Mouse (Mus musculus) hindbrain, embryonic 13.5 days (tissue): ENCODE results near the gene Btaf1. TPM values are rescaled to one million over a fixed set of nuclear protein-coding genes. Genes with fewer than 3 reads are reported as not detected.

Source experiments
- ATAC-seq: fragments of 200-750 bp; cut with Nextera tagmentation; 2 replicates; pipeline ENCODE4 v1.8.0; 2017; ENCODE audit warnings: moderate TSS enrichment; ENCODE audit not compliant: low FRiP score
- H3K27ac ChIP-seq: fragments of 300-500 bp; sonication (generic); 2 replicates; pipeline ENCODE4 v1.5.1; 2015; ENCODE audit warnings: inconsistent platforms, mild to moderate bottlenecking, moderate library complexity
- H3K27me3 ChIP-seq: fragments of 300-500 bp; sonication (generic); 2 replicates; pipeline ENCODE4 v1.6.1; 2015; ENCODE audit warnings: mild to moderate bottlenecking, inconsistent platforms
- H3K36me3 ChIP-seq: fragments of 300-500 bp; sonication (generic); 2 replicates; pipeline ENCODE4 v1.6.1; 2015; ENCODE audit warnings: mild to moderate bottlenecking, inconsistent platforms
- H3K4me1 ChIP-seq: fragments of 300-500 bp; sonication (generic); replicated peaks from 2 replicates; pipeline ENCODE4 v1.6.1; 2015; ENCODE audit warnings: inconsistent platforms
- H3K4me2 ChIP-seq: fragments of 300-500 bp; sonication (generic); 2 replicates; pipeline ENCODE4 v1.6.1; 2015; ENCODE audit warnings: inconsistent platforms, mild to moderate bottlenecking, moderate library complexity
- H3K4me3 ChIP-seq: fragments of 300-500 bp; sonication (generic); 2 replicates; pipeline ENCODE4 v1.5.1; 2015; ENCODE audit warnings: mild to moderate bottlenecking, inconsistent platforms
- H3K9ac ChIP-seq: fragments of 300-500 bp; sonication (generic); 2 replicates; pipeline ENCODE4 v1.6.1; 2015; ENCODE audit warnings: mild to moderate bottlenecking, inconsistent platforms
- H3K9me3 ChIP-seq: fragments of 300-500 bp; sonication (generic); 2 replicates; pipeline ENCODE4 v1.6.1; 2016; ENCODE audit warnings: inconsistent platforms
- WGBS: fragments of 180-500 bp; shearing (Covaris S2); methylation state at CpG from one replicate; pipeline ENCODE4 v1.1.7; 2015; 5-methylcytosine and 5-hydroxymethylcytosine counted together
- polyA plus RNA-seq: library from polyadenylated mRNA; unstranded; fragments of >200 nt; fragmentation: Nextera tagmentation; extraction: Ambion mirVana; gene quantifications from 2 replicates; pipeline ENCODE4 v1.2.1, GENCODE M21; 2015

Btaf1 gene
- polyA plus RNA-seq, 1 experiment from 2014 or later, result 9.8 TPM

GRCm38 (mm10) chr19:37013461-37013860 lies 87.6 kb downstream of the Btaf1 start:
- ATAC-seq, result no peak
- H3K9ac ChIP-seq, result no peak overlapping the region
- H3K4me3 ChIP-seq, result no peak overlapping the region
- H3K27ac ChIP-seq, result no peak overlapping the region
- H3K4me2 ChIP-seq, result no peak overlapping the region
- no peaks in the 10 kb centered on the region for H3K27me3 ChIP-seq
- 94% methylated on average over 6 of the region's 6 CpGs for WGBS
- peaks cover 3% of the 10 kb centered on the region; the same call in 1 of the 2 replicates for H3K4me1 ChIP-seq
- peaks cover 62% of the 10 kb centered on the region for H3K36me3 ChIP-seq
- peaks cover 8% of the 10 kb centered on the region; the same call in 1 of the 2 replicates for H3K9me3 ChIP-seq

DNA sequence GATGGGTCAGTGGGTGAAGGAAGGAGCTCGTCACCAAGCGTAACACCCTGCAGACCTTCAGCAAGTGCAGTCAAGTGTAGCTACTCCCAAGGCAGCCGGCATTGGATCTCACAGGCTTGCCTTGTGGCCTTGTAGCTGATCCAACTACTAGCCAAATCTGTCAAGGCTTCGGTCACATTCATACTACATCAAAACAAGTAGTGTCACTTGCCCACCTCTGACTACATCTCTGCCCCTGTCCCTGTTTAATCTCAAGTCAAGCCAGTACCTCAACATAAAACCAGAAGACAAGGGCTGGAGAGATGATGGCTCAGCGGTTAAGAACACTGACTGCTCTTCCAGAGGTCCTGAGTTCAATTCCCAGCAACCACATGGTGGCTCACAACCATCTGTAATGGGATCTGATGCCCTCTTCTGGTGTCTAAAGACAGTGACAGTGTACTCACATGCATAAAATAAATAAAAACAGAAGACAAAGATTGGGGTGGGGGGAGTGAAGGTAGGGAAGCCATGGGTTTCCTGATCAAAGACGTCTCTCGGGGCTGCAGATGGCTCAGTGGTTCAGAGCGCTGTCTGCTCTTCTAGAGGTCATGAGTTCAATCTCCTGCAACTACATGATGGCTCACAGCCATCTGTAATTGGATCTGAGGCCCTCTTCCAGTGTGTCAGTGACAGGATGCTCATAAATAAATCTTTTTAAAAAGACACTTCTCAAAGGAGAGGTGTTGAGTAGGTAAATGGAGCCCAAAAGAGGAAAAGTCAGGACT lies 88.5 kb downstream of the Btaf1 start:
- Histone ChIP-seq H3K27ac (no peak overlapping the region), H3K4me1 (peaks cover 7% of the 10 kb centered on the region; the same call in 1 of the 2 replicates), H3K9me3 (peaks cover 8% of the 10 kb centered on the region; the same call in 1 of the 2 replicates), H3K36me3 (peaks cover 53% of the 10 kb centered on the region), H3K4me3 (no peak overlapping the region), H3K9ac (no peak overlapping the region), H3K4me2 (no peak overlapping the region), H3K27me3 (no peaks in the 10 kb centered on the region)
- ATAC-seq, result no peak
- 91% methylated on average over 8 of the region's 8 CpGs for WGBS

GRCm38 (mm10) chr19:37016890-37017289 lies 91.0 kb downstream of the Btaf1 start:
- Histone ChIP-seq H3K4me2 (no peak overlapping the region), H3K9me3 (peaks cover 8% of the 10 kb centered on the region; the same call in 1 of the 2 replicates), H3K4me3 (no peak overlapping the region), H3K4me1 (peaks cover 12% of the 10 kb centered on the region; the same call in 1 of the 2 replicates), H3K27ac (no peak overlapping the region), H3K27me3 (no peaks in the 10 kb centered on the region), H3K9ac (no peak overlapping the region), H3K36me3 (peaks cover 30% of the 10 kb centered on the region)
- WGBS, result 96% methylated on average over 6 of the region's 6 CpGs
- no peak for ATAC-seq

GRCm38 (mm10) chr19:37018411-37018810 lies 92.5 kb downstream of the Btaf1 start:
- H3K4me2 ChIP-seq, result peak overlapping the region; percentile 55
- peaks cover 8% of the 10 kb centered on the region; the same call in 1 of the 2 replicates for H3K9me3 ChIP-seq
- H3K4me3 ChIP-seq, result peak overlapping the region; percentile 35
- no peaks in the 10 kb centered on the region for H3K27me3 ChIP-seq
- H3K36me3 ChIP-seq, result peaks cover 15% of the 10 kb centered on the region
- 5% methylated on average over 25 of the region's 26 CpGs for WGBS
- no peak overlapping the region for H3K27ac ChIP-seq
- peak overlapping the region; percentile 51 for H3K9ac ChIP-seq
- peak; percentile 92 for ATAC-seq
- H3K4me1 ChIP-seq, result peaks cover 12% of the 10 kb centered on the region; the same call in 1 of the 2 replicates

DNA sequence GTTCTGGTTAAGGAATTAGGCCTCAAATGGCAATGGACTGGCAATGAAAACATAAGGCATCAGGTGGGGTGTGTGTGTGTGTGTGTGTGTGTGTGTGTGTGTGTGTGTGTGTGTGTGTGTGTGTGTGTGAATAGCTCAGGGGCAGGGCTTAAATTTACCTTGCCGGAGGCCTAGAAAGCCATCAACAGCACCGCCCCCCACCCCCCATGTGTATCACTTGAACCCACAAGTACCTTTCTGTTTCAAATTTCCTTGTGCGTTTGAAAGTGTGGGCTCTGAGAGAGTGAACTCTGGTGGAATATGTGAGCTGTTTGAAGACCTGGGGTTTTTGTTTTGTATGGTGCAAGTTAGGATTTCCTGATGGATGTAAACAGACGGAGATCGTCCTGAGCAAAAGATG lies 93.1 kb downstream of the Btaf1 start:
- peak overlapping the region; percentile 55 for H3K4me2 ChIP-seq
- 65% methylated on average over 5 of the region's 5 CpGs for WGBS
- H3K27ac ChIP-seq, result no peak overlapping the region
- H3K9me3 ChIP-seq, result peaks cover 8% of the 10 kb centered on the region; the same call in 1 of the 2 replicates
- H3K4me3 ChIP-seq, result peak overlapping the region; percentile 35
- peaks cover 12% of the 10 kb centered on the region; the same call in 1 of the 2 replicates for H3K4me1 ChIP-seq
- no peaks in the 10 kb centered on the region for H3K27me3 ChIP-seq
- H3K9ac ChIP-seq, result peak overlapping the region; percentile 51; the same call in 1 of the 2 replicates
- peaks cover 10% of the 10 kb centered on the region for H3K36me3 ChIP-seq
- peak; percentile 12; the same call in 1 of the 2 replicates for ATAC-seq

DNA sequence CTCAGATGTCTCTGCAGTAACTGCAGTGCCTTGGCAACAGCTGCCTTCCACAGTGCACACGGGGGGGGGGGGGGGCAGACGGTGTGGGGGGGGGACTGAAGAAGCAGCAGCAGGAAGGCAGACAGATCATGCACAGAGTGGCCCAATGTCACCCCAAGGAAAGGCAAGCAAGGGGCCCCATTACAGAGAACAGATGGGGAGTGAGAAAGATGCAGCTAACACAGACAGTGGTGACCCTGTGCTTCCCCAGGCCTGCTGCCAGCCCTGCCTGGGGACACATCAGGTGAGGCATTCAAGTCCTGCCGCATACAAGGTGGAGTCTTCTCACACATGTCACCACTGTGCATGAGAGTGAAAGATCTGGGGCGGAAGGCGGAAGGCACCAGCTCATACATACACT lies 94.7 kb downstream of the Btaf1 start:
- H3K27ac ChIP-seq, result no peak overlapping the region

GRCm38 (mm10) chr19:37020951-37021350 lies 95.1 kb downstream of the Btaf1 start:
- Histone ChIP-seq H3K4me3 (no peak overlapping the region), H3K27me3 (no peaks in the 10 kb centered on the region), H3K27ac (no peak overlapping the region), H3K4me1 (peaks cover 12% of the 10 kb centered on the region; the same call in 1 of the 2 replicates), H3K4me2 (no peak overlapping the region), H3K9me3 (peaks cover 8% of the 10 kb centered on the region; the same call in 1 of the 2 replicates), H3K9ac (no peak overlapping the region), H3K36me3 (peaks cover 5% of the 10 kb centered on the region)
- no peak for ATAC-seq
- 77% methylated on average over 11 of the region's 11 CpGs for WGBS

More for the DNA sequence above, 94.7 kb downstream of the Btaf1 start:
- Histone ChIP-seq H3K9me3 (peaks cover 8% of the 10 kb centered on the region; the same call in 1 of the 2 replicates), H3K9ac (no peak overlapping the region), H3K27me3 (no peaks in the 10 kb centered on the region), H3K36me3 (peaks cover 5% of the 10 kb centered on the region), H3K4me2 (no peak overlapping the region), H3K4me1 (peaks cover 12% of the 10 kb centered on the region; the same call in 1 of the 2 replicates), H3K4me3 (no peak overlapping the region)
- ATAC-seq, result peak; percentile 31; the same call in 1 of the 2 replicates
- 62% methylated on average over 5 of the region's 5 CpGs for WGBS

DNA sequence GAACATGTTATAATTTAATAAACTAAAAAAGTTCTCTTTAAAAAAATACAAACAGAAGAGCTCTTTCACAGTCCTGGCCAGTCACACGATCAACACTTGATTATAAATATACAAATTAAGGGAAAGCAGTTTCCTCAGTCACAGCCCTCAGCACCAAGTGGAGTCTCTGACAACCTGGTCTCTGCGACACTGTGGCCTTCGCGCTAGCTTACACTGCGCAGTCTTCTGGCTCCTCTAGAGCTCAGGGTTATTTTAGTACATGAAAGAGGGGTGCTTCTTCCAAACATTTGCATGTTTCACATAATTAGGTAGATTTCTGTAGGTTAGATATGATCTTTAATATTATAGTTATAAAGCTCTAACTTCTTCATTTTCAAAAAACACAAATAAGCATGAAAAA lies 96.3 kb downstream of the Btaf1 start:
- Histone ChIP-seq H3K4me2 (no peak overlapping the region), H3K9ac (no peak overlapping the region), H3K36me3 (peaks cover 9% of the 10 kb centered on the region), H3K27ac (no peak overlapping the region), H3K9me3 (no peaks in the 10 kb centered on the region), H3K4me3 (no peak overlapping the region), H3K27me3 (no peaks in the 10 kb centered on the region), H3K4me1 (peaks cover 12% of the 10 kb centered on the region; the same call in 1 of the 2 replicates)
- ATAC-seq, result no peak
- 87% methylated on average over 5 of the region's 5 CpGs for WGBS

DNA sequence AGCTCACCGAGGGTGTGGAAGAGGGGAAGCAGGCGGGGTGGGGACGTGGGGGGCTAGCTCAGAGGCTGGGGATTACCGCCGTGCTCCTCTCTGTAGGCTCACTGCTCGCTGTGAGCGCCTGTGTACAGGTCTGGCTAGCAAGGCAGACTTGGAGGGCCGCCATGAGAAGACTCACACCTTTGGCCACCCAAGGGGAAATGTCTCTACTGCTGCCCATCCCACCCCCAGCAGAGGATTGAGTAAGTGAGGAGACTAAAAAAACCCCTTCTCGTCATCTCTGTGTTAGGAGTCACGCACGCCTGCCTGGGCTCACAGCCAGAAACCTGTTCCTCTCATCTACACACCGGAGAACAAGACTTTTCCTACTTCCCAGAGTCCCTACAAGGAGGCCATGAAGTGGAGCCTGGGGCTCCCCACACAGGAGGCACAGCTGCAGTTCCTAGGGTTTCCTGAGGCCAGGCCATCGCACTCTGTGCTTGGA lies 100.0 kb downstream of the Btaf1 start:
- Histone ChIP-seq H3K36me3 (peaks cover 14% of the 10 kb centered on the region), H3K9me3 (no peaks in the 10 kb centered on the region), H3K4me3 (no peak overlapping the region), H3K4me2 (no peak overlapping the region), H3K27ac (no peak overlapping the region), H3K27me3 (no peaks in the 10 kb centered on the region), H3K4me1 (no peaks in the 10 kb centered on the region; the same call in 1 of the 2 replicates), H3K9ac (no peak overlapping the region)
- WGBS, result 81% methylated on average over 13 of the region's 13 CpGs
- 0 out of 2 replicates have a peak, but pooled peaks have one; percentile 27 for ATAC-seq

- Histone ChIP-seq H3K27ac (no peak overlapping the region; the same call in 1 of the 2 replicates), H3K27me3 (no peaks in the 10 kb centered on the region), H3K36me3 (peaks cover 14% of the 10 kb centered on the region), H3K4me1 (no peaks in the 10 kb centered on the region; the same call in 1 of the 2 replicates), H3K9me3 (no peaks in the 10 kb centered on the region), H3K4me2 (no peak overlapping the region), H3K9ac (no peak overlapping the region), H3K4me3 (no peak overlapping the region)
- 77% methylated on average over 11 of the region's 11 CpGs for whole genome bisulfite sequencing
- ATAC-seq, result no peak
These were observed 100.5 kb downstream of the Btaf1 start for GRCm38 (mm10) chr19:37026408-37026807.

- Histone ChIP-seq H3K27ac (no peak overlapping the region), H3K4me1 (no peaks in the 10 kb centered on the region), H3K9me3 (no peaks in the 10 kb centered on the region), H3K27me3 (no peaks in the 10 kb centered on the region), H3K36me3 (peaks cover 12% of the 10 kb centered on the region), H3K4me2 (no peak overlapping the region), H3K9ac (no peak overlapping the region), H3K4me3 (no peak overlapping the region)
- WGBS, result 74% methylated on average over 6 of the region's 6 CpGs
- ATAC-seq, result no peak
These were observed 103.9 kb downstream of the Btaf1 start for GRCm38 (mm10) chr19:37029771-37030170.

- H3K9me3 ChIP-seq, result no peaks in the 10 kb centered on the region
- ATAC-seq, result no peak
- H3K36me3 ChIP-seq, result peaks cover 5% of the 10 kb centered on the region; the same call in 1 of the 2 replicates
- WGBS, result 82% methylated on average over 5 of the region's 5 CpGs
- H3K4me2 ChIP-seq, result no peak overlapping the region
- no peaks in the 10 kb centered on the region for H3K27me3 ChIP-seq
- H3K9ac ChIP-seq, result no peak overlapping the region
- no peaks in the 10 kb centered on the region for H3K4me1 ChIP-seq
- no peak overlapping the region for H3K4me3 ChIP-seq
- H3K27ac ChIP-seq, result no peak overlapping the region
These were observed 105.6 kb downstream of the Btaf1 start for GRCm38 (mm10) chr19:37031446-37031845.
